Mouse (Mus musculus): ENCODE measurements around the gene Coasy. TPM values are rescaled to one million over a fixed set of nuclear protein-coding genes. Genes with fewer than 3 reads are reported as not detected.
A peak's percentile ranks its signal among the peaks of the same experiment; 100 is the strongest.
"Not testable (repeated sequence)": the region's sequence is repeated elsewhere in the genome, so short reads cannot be mapped to it uniquely, and the experiment has no call there.

The Coasy gene
- polyA plus RNA-seq, 1 experiment from 2014 or later: 59.6 TPM

GRCm38 (mm10) chr11:101111178-101111577, 28.8 kb downstream of the Coasy start:
- H3K4me3 ChIP-seq: no peak overlapping the region
- no peaks in the 10 kb centered on the region for H3K27me3 ChIP-seq (ENCODE audit: insufficient read depth, poor library complexity, severe bottlenecking)
- 88% methylated on average over 4 of the region's 4 CpGs for WGBS
- H3K27ac ChIP-seq: no peak overlapping the region
- H3K9me3 ChIP-seq: 0 out of 2 replicates have a peak, but pooled peaks cover 3% of the 10 kb centered on the region
- peaks cover 11% of the 10 kb centered on the region for H3K4me1 ChIP-seq (replicated peaks)
- peaks cover 33% of the 10 kb centered on the region for H3K36me3 ChIP-seq
- DNase-seq (ENCODE audit: low spot score): no peak

- H3K9me3 ChIP-seq: 0 out of 2 replicates have a peak, but pooled peaks cover 3% of the 10 kb centered on the region
These were observed 29.8 kb downstream of the Coasy start for GRCm38 (mm10) chr11:101112186-101112585.

GRCm38 (mm10) chr11:101115564-101115963, 33.2 kb downstream of the Coasy start:
- Histone ChIP-seq H3K27ac (peak overlapping the region; percentile 53; the same call in 1 of the 2 replicates), H3K9me3 (0 out of 2 replicates have a peak, but pooled peaks cover 3% of the 10 kb centered on the region), H3K4me3 (no peak overlapping the region), H3K36me3 (peaks cover 35% of the 10 kb centered on the region), H3K4me1 (replicated peaks) (peaks cover 34% of the 10 kb centered on the region), H3K27me3 (ENCODE audit: insufficient read depth, poor library complexity, severe bottlenecking) (no peaks in the 10 kb centered on the region)
- 72% methylated on average over 2 of the region's 2 CpGs for WGBS
- DNase-seq (ENCODE audit: low spot score): no peak

More at GRCm38 (mm10) chr11:101112186-101112585, 29.8 kb downstream of the Coasy start:
- no peak overlapping the region for H3K27ac ChIP-seq
- H3K27me3 ChIP-seq (ENCODE audit: insufficient read depth, poor library complexity, severe bottlenecking): no peaks in the 10 kb centered on the region
- peaks cover 40% of the 10 kb centered on the region for H3K36me3 ChIP-seq
- no peak for DNase-seq (ENCODE audit: low spot score)
- peaks cover 11% of the 10 kb centered on the region for H3K4me1 ChIP-seq (replicated peaks)
- H3K4me3 ChIP-seq: no peak overlapping the region
- WGBS: 89% methylated on average over 3 of the region's 3 CpGs

DNA sequence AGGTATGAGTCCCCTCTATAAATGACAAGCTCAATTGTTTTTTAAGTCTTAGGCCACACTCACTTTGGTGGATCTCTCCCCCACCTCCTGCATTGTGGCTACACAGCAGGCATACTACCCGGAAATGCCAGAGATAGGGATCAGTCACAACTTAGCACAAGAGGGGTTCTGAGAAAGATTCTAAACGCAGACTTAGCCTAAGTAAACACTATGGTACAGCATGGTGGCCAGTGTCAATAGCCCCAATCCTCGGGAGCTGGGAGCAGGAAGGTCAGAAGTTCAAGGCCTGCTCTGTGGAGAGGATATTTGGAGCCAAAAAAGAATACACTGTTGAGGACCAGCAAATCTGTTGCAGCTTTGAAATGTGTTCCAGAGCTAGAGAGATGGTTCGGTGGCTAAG, 35.7 kb downstream of the Coasy start:
- Histone ChIP-seq H3K4me3 (peak overlapping the region; percentile 95), H3K36me3 (peaks cover 47% of the 10 kb centered on the region), H3K27me3 (ENCODE audit: insufficient read depth, poor library complexity, severe bottlenecking) (no peaks in the 10 kb centered on the region), H3K4me1 (replicated peaks) (peaks cover 44% of the 10 kb centered on the region), H3K9me3 (0 out of 2 replicates have a peak, but pooled peaks cover 3% of the 10 kb centered on the region), H3K27ac (0 out of 2 replicates have a peak overlapping the region, but pooled peaks have one; percentile 95)
- WGBS: 48% methylated on average over 4 of the region's 4 CpGs
- no peak for DNase-seq (ENCODE audit: low spot score)

GRCm38 (mm10) chr11:101119131-101119760, 36.9 kb downstream of the Coasy start:
- no peak for DNase-seq (ENCODE audit: low spot score)
- Histone ChIP-seq H3K4me3 (peak overlapping the region; percentile 95), H3K27ac (peak overlapping the region; percentile 95), H3K27me3 (ENCODE audit: insufficient read depth, poor library complexity, severe bottlenecking) (no peaks in the 10 kb centered on the region), H3K4me1 (replicated peaks) (peaks cover 44% of the 10 kb centered on the region), H3K36me3 (peaks cover 47% of the 10 kb centered on the region), H3K9me3 (no peaks in the 10 kb centered on the region)
- WGBS: under 1% methylated on average over 39 of the region's 39 CpGs

DNA sequence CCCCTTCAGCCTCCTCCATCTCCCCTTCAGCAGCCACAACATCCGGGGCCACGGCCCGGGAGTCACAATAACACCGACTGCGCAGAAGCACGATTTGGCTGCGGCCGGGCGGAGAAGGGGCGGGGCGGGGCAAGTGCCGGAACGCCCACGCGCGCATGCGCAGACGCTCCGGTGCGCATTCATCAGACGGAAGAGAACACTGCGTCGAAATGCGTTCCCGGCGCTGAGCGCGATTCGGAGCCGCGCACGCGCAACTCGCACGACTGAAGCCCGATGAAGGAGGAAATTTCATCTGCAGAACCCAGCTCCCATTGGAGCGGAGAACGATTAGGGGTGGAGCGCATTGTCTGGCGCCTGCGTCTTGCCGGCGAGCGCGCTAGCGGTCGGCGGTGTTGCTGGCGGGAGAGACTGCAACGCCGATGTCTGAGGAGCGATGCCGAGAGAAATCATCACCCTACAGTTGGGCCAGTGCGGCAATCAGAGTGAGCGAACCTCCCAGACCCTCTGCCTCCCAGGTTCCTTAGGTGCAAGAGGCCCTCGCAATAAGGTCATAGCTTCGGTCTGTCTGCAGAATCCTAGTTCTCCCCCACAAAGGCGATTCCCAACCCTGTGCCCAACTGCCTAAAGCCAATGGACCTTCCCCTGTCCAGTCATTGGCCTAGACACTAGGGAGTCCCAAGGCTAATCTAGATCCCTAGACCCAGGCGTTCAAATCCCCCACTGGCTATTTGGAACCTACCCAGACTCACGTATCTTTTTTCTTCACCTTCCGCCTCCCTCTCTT, 37.6 kb downstream of the Coasy start, which contains the start of the genes Retreg3 and Tubg1:
TSS of gene Retreg3 (minus strand) at position 133 of the 784 bp plus-strand sequence.
TSS of gene Tubg1 (plus strand) at position 178 of the 784 bp plus-strand sequence.
- H3K4me1 ChIP-seq (replicated peaks): peaks cover 41% of the 10 kb centered on the region
- DNase-seq (ENCODE audit: low spot score): peak; percentile 100
- H3K9me3 ChIP-seq: no peaks in the 10 kb centered on the region
- peaks cover 52% of the 10 kb centered on the region for H3K36me3 ChIP-seq
- under 1% methylated on average over 61 of the region's 61 CpGs for WGBS
- peak within 1 kb of the TSS; percentile 95 for H3K27ac ChIP-seq
- no peaks in the 10 kb centered on the region for H3K27me3 ChIP-seq (ENCODE audit: insufficient read depth, poor library complexity, severe bottlenecking)
- peak within 1 kb of the TSS; percentile 95 for H3K4me3 ChIP-seq

DNA sequence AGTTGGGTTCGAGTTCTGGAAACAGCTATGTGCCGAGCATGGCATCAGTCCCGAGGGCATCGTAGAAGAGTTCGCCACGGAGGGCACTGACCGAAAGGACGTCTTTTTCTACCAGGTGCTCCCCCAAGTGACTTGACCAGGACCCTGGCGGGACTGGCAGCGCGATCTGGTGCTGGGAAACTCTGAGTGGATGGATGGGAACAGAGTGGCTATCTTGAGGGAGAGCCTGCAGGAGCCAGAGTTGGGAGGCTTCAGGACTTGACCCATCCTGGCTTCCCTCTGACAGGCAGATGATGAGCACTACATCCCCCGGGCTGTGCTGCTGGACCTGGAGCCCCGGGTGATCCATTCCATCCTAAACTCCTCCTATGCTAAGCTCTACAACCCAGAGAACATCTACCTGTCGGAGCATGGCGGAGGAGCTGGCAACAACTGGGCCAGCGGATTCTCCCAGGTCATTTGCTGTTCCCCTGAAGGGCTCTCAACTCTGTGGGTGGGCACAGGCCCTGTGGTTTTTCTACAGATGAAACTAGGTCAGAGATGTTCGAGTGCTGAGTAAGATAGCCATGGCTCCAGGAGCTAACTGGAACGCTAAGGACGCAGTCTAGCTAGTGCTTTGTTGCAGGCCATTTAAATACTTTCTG, 38.3 kb downstream of the Coasy start:
- DNase-seq (ENCODE audit: low spot score): no peak
- Histone ChIP-seq H3K9me3 (no peaks in the 10 kb centered on the region), H3K36me3 (peaks cover 58% of the 10 kb centered on the region), H3K27ac (peak overlapping the region; percentile 95), H3K4me3 (peak overlapping the region; percentile 95), H3K4me1 (replicated peaks) (peaks cover 38% of the 10 kb centered on the region), H3K27me3 (ENCODE audit: insufficient read depth, poor library complexity, severe bottlenecking) (no peaks in the 10 kb centered on the region)
- 29% methylated on average over 19 of the region's 19 CpGs for WGBS

DNA sequence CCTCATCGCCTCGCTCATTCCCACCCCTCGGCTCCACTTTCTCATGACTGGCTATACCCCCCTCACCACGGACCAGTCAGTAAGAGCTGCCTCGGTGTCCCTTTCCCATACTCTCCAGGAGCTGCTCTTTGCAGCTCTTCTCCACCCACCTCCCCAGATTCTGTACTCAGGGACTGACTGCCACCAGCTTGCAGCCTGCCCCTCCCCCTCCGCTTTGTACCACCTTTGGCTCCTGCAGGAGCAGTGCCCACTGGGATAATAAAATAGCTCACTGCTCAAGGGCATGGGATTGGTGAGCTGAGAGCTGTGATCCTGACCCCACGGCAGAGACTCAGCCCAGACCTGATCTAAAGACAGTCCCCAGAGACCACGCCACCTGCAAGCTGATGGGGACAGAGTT, 42.1 kb downstream of the Coasy start:
- not testable (repeated sequence) for DNase-seq (ENCODE audit: low spot score); H3K27me3 ChIP-seq (ENCODE audit: insufficient read depth, poor library complexity, severe bottlenecking); H3K27ac ChIP-seq; H3K4me3 ChIP-seq
- H3K9me3 ChIP-seq: peaks cover 15% of the 10 kb centered on the region
- WGBS: 98% methylated on average over 8 of the region's 8 CpGs
- H3K4me1 ChIP-seq (replicated peaks): peaks cover 16% of the 10 kb centered on the region
- peaks cover 62% of the 10 kb centered on the region for H3K36me3 ChIP-seq

GRCm38 (mm10) chr11:101125008-101125407, 42.6 kb downstream of the Coasy start:
- DNase-seq (ENCODE audit: low spot score); H3K4me3 ChIP-seq; H3K27ac ChIP-seq; H3K27me3 ChIP-seq (ENCODE audit: insufficient read depth, poor library complexity, severe bottlenecking): not testable (repeated sequence)
- Histone ChIP-seq H3K9me3 (peaks cover 15% of the 10 kb centered on the region), H3K4me1 (replicated peaks) (peaks cover 17% of the 10 kb centered on the region), H3K36me3 (peaks cover 62% of the 10 kb centered on the region)
- 97% methylated on average over 9 of the region's 9 CpGs for WGBS

DNA sequence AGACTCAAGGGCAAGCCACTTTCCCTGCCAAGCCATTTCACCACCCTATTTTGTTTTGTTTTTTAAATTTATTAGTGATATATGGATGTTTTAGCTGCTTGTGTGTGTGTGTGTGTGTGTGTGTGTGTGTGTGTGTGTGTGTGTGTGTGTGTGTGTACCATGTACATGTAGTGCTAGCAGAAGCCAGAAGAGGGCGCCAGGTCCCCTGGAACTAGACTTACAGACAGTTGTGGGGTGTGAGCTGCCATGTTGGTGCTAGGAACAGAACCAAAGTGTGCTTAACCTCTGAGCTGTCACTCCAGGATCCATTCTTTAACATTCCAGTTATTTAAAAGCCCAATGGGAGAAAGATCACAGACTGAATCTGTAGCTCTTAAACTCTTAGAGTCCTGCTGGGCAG, 44.7 kb downstream of the Coasy start:
- no peak for DNase-seq (ENCODE audit: low spot score)
- 100% methylated on average over 1 of the region's 1 CpGs for WGBS
- peaks cover 53% of the 10 kb centered on the region for H3K36me3 ChIP-seq

GRCm38 (mm10) chr11:101128996-101129577, 46.7 kb downstream of the Coasy start:
- Histone ChIP-seq H3K27ac (no peak overlapping the region), H3K4me3 (no peak overlapping the region), H3K27me3 (ENCODE audit: insufficient read depth, poor library complexity, severe bottlenecking) (no peaks in the 10 kb centered on the region), H3K9me3 (peaks cover 18% of the 10 kb centered on the region), H3K4me1 (replicated peaks) (peaks cover 3% of the 10 kb centered on the region; the same call in 1 of the 2 replicates), H3K36me3 (peaks cover 33% of the 10 kb centered on the region)
- WGBS: 87% methylated on average over 11 of the region's 11 CpGs
- no peak for DNase-seq (ENCODE audit: low spot score)

More for the DNA sequence above, 44.7 kb downstream of the Coasy start:
- H3K4me1 ChIP-seq (replicated peaks): peaks cover 3% of the 10 kb centered on the region; the same call in 1 of the 2 replicates
- no peak overlapping the region for H3K27ac ChIP-seq
- H3K4me3 ChIP-seq: no peak overlapping the region
- H3K27me3 ChIP-seq (ENCODE audit: insufficient read depth, poor library complexity, severe bottlenecking): no peaks in the 10 kb centered on the region
- peaks cover 18% of the 10 kb centered on the region for H3K9me3 ChIP-seq

GRCm38 (mm10) chr11:101130056-101130756, 47.8 kb downstream of the Coasy start:
- Histone ChIP-seq H3K4me3 (no peak overlapping the region), H3K4me1 (replicated peaks) (peaks cover 3% of the 10 kb centered on the region; the same call in 1 of the 2 replicates), H3K27me3 (ENCODE audit: insufficient read depth, poor library complexity, severe bottlenecking) (no peaks in the 10 kb centered on the region), H3K36me3 (peaks cover 23% of the 10 kb centered on the region), H3K27ac (no peak overlapping the region), H3K9me3 (peaks cover 18% of the 10 kb centered on the region)
- DNase-seq (ENCODE audit: low spot score): no peak
- 55% methylated on average over 18 of the region's 18 CpGs for WGBS
